Mouse (Mus musculus) left cerebral cortex, postnatal 10 days (tissue): ENCODE measurements around the gene Nrk. TPM values are rescaled to one million over a fixed set of nuclear protein-coding genes. Genes with fewer than 3 reads are reported as not detected.

ENCODE experiments used
- total RNA-seq, 2 experiments: library from RNA; stranded (reverse); gene quantifications; 2 replicates each; pipeline ENCODE4 v1.2.3; 2021

The Nrk gene
- total RNA-seq, 2 experiments from 2014 or later = 0.15 to 0.18 TPM

Other genes starting within 250 kb of the Nrk start
- gene Serpina7, start 170.8 kb downstream of the Nrk start, total RNA-seq = not detected
- gene 4930513O06Rik, start 171.8 kb downstream of the Nrk start, total RNA-seq = not detected